Mouse (Mus musculus): Measurements from ENCODE around the gene Commd3.

The Commd3 gene

GRCm38 (mm10) chr2:18672133-18672765, at the start of gene Commd3:
TSS of gene Commd3 (plus strand) at chr2:18672384.
- no peak for DNase-seq (ENCODE audit: low spot score)

- no peak for DNase-seq (ENCODE audit: low spot score)
These were observed 49.0 kb upstream of the Commd3 start for GRCm38 (mm10) chr2:18623219-18623618.

- DNase-seq (ENCODE audit: low spot score): no peak
These were observed 41.6 kb upstream of the Commd3 start for GRCm38 (mm10) chr2:18630547-18630946.

GRCm38 (mm10) chr2:18635052-18635451, 37.1 kb upstream of the Commd3 start:
- DNase-seq (ENCODE audit: low spot score): peak; percentile 88

- DNase-seq (ENCODE audit: low spot score): no peak
These were observed 23.6 kb upstream of the Commd3 start for GRCm38 (mm10) chr2:18648563-18648962.

GRCm38 (mm10) chr2:18654821-18655220, 17.4 kb upstream of the Commd3 start:
- no peak for DNase-seq (ENCODE audit: low spot score)

GRCm38 (mm10) chr2:18664003-18664402, 8.2 kb upstream of the Commd3 start:
- no peak for DNase-seq (ENCODE audit: low spot score)

- DNase-seq (ENCODE audit: low spot score): no peak
These were observed 1.1 kb upstream of the Commd3 start for GRCm38 (mm10) chr2:18671041-18671440.

- no peak for DNase-seq (ENCODE audit: low spot score)
These were observed 581 bp downstream of the Commd3 start for GRCm38 (mm10) chr2:18672766-18673164.

GRCm38 (mm10) chr2:18673766-18674165, 1.6 kb downstream of the Commd3 start:
- DNase-seq (ENCODE audit: low spot score): no peak

- DNase-seq (ENCODE audit: low spot score): no peak
These were observed 2.2 kb downstream of the Commd3 start for GRCm38 (mm10) chr2:18674193-18674902.

GRCm38 (mm10) chr2:18675681-18676456, 3.7 kb downstream of the Commd3 start:
- DNase-seq (ENCODE audit: low spot score): no peak

GRCm38 (mm10) chr2:18676457-18676935, 4.3 kb downstream of the Commd3 start:
- no peak for DNase-seq (ENCODE audit: low spot score)

GRCm38 (mm10) chr2:18676936-18677491, 4.8 kb downstream of the Commd3 start, which contains the start of gene Bmi1:
TSS of gene Bmi1 (plus strand) at chr2:18677018.
- DNase-seq (ENCODE audit: low spot score): no peak

GRCm38 (mm10) chr2:18677631-18678471, 5.7 kb downstream of the Commd3 start:
- DNase-seq (ENCODE audit: low spot score): no peak

GRCm38 (mm10) chr2:18679701-18680100, 7.5 kb downstream of the Commd3 start:
- no peak for DNase-seq (ENCODE audit: low spot score)

- no peak for DNase-seq (ENCODE audit: low spot score)
These were observed 8.3 kb downstream of the Commd3 start for GRCm38 (mm10) chr2:18680501-18680900.

- no peak for DNase-seq (ENCODE audit: low spot score)
These were observed 8.8 kb downstream of the Commd3 start for GRCm38 (mm10) chr2:18680961-18681360.

- DNase-seq (ENCODE audit: low spot score): no peak
These were observed 11.9 kb downstream of the Commd3 start for GRCm38 (mm10) chr2:18684062-18684461.

- no peak for DNase-seq (ENCODE audit: low spot score)
These were observed 14.2 kb downstream of the Commd3 start for GRCm38 (mm10) chr2:18686386-18686785.

GRCm38 (mm10) chr2:18686826-18687519, 14.8 kb downstream of the Commd3 start:
- no peak for DNase-seq (ENCODE audit: low spot score)
